Mouse (Mus musculus): ENCODE measurements around the gene Cd86. TPM values are rescaled to one million over a fixed set of nuclear protein-coding genes. Genes with fewer than 3 reads are reported as not detected.

Gene Cd86
- polyA plus RNA-seq, 1 experiment from 2014 or later, result 2.0 TPM

GRCm38 (mm10) chr16:36693818-36694413, 28.0 kb upstream of the Cd86 start, which contains the start of gene Ildr1:
Ildr1 (plus strand) TSS chr16:36693978.
- peak; percentile 26 for DNase-seq
- ATAC-seq (ENCODE audit: low FRiP score, low TSS enrichment), result peak; percentile 55
- H3K9ac ChIP-seq (replicated peaks; ENCODE audit: low read length), result peak within 1 kb of the TSS; percentile 52
- H3K27ac ChIP-seq (replicated peaks; ENCODE audit: low read depth, low read length), result no peak within 1 kb of the TSS
- H3K4me1 ChIP-seq (ENCODE audit: control insufficient read depth, insufficient read depth, low read length), result peaks cover 6% of the 10 kb centered on the region; the same call in 1 of the 2 replicates
- H3K4me3 ChIP-seq (replicated peaks; ENCODE audit: low read depth, low read length), result peak within 1 kb of the TSS; percentile 43
- H3K27me3 ChIP-seq (ENCODE audit: control insufficient read depth, insufficient read depth, low read length), result peaks cover 25% of the 10 kb centered on the region; the same call in 1 of the 2 replicates
- 3% methylated on average over 40 of the region's 40 CpGs for WGBS
- H3K4me2 ChIP-seq (ENCODE audit: low read length), result peak within 1 kb of the TSS; percentile 77
- no peaks in the 10 kb centered on the region for H3K36me3 ChIP-seq (ENCODE audit: control insufficient read depth, insufficient read depth, low read length)
- no peaks in the 10 kb centered on the region for H3K9me3 ChIP-seq (ENCODE audit: control insufficient read depth, low read length)

DNA sequence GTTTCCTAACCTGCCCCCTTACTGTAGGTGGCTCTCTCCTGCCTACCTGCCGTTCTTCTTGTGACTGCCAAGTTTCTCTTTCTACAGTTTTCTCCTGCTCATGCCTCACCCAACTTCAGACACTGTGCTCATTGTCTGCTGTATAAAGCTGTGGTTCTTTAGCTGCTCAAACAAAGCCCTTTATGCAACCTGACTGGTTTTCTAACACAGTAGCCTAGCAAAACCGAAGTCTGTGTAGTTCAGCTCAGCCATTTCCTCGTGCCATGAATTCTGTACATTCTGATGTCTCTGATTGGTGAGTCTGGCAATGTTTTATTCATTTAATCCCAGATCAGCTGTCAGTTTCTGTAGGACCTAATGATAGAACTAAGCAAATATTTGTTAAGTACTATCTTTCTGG, 25.6 kb upstream of the Cd86 start:
- Histone ChIP-seq H3K4me2 (ENCODE audit: low read length) (no peak overlapping the region), H3K27ac (replicated peaks; ENCODE audit: low read depth, low read length) (no peak overlapping the region), H3K4me3 (replicated peaks; ENCODE audit: low read depth, low read length) (no peak overlapping the region), H3K4me1 (ENCODE audit: control insufficient read depth, insufficient read depth, low read length) (peaks cover 6% of the 10 kb centered on the region; the same call in 1 of the 2 replicates), H3K27me3 (ENCODE audit: control insufficient read depth, insufficient read depth, low read length) (peaks cover 25% of the 10 kb centered on the region; the same call in 1 of the 2 replicates), H3K9me3 (ENCODE audit: control insufficient read depth, low read length) (no peaks in the 10 kb centered on the region), H3K9ac (replicated peaks; ENCODE audit: low read length) (no peak overlapping the region), H3K36me3 (ENCODE audit: control insufficient read depth, insufficient read depth, low read length) (no peaks in the 10 kb centered on the region)
- DNase-seq (no peak), ATAC-seq (ENCODE audit: low FRiP score, low TSS enrichment) (no peak)
- 62% methylated on average over 3 of the region's 3 CpGs for WGBS

- WGBS, result 93% methylated on average over 2 of the region's 2 CpGs
- DNase-seq, result no peak
- H3K4me2 ChIP-seq (ENCODE audit: low read length), result no peak overlapping the region
These were observed 22.2 kb upstream of the Cd86 start for GRCm38 (mm10) chr16:36688076-36688475.

DNA sequence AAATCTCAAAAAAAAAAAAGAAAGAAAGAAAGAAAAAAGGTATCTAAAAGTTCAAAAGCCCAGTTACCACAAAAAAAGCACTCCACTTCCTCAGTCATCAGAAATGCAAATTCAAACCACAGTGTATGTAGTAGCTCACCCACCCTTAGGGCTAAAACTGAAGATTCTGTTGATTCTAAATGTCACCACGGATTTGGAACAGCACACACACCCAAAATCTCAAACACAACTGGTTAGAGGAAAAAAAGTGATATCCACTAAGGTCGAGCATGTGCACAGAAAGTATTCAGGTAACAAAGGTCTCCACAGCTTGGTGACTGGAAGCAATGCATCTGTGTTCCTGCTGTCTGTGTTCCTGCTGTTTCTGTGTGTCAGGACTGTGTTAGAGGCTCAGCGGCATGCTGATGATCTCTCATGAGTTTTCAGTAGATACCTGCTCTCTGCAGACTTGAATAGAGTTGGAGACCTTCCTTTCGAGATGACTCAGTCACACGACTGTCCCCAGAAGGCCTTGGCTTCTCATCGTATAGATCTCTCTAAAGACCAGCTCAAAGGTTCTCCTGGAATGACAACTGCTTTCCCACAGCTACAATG, 18.5 kb upstream of the Cd86 start:
- H3K4me2 ChIP-seq (ENCODE audit: low read length), result no peak overlapping the region

More at GRCm38 (mm10) chr16:36688076-36688475, 22.2 kb upstream of the Cd86 start:
- Histone ChIP-seq H3K9ac (replicated peaks; ENCODE audit: low read length) (no peak overlapping the region), H3K27me3 (ENCODE audit: control insufficient read depth, insufficient read depth, low read length) (peaks cover 5% of the 10 kb centered on the region; the same call in 1 of the 2 replicates), H3K27ac (replicated peaks; ENCODE audit: low read depth, low read length) (no peak overlapping the region), H3K36me3 (ENCODE audit: control insufficient read depth, insufficient read depth, low read length) (no peaks in the 10 kb centered on the region), H3K4me1 (ENCODE audit: control insufficient read depth, insufficient read depth, low read length) (no peaks in the 10 kb centered on the region), H3K9me3 (ENCODE audit: control insufficient read depth, low read length) (0 out of 2 replicates have a peak, but pooled peaks cover 2% of the 10 kb centered on the region), H3K4me3 (replicated peaks; ENCODE audit: low read depth, low read length) (no peak overlapping the region)
- no peak for ATAC-seq (ENCODE audit: low FRiP score, low TSS enrichment)

GRCm38 (mm10) chr16:36681829-36682228, 15.9 kb upstream of the Cd86 start:
- ATAC-seq (ENCODE audit: low FRiP score, low TSS enrichment), result no peak

More for the DNA sequence above, 18.5 kb upstream of the Cd86 start:
- Histone ChIP-seq H3K27ac (replicated peaks; ENCODE audit: low read depth, low read length) (no peak overlapping the region), H3K9ac (replicated peaks; ENCODE audit: low read length) (no peak overlapping the region), H3K4me1 (ENCODE audit: control insufficient read depth, insufficient read depth, low read length) (no peaks in the 10 kb centered on the region), H3K9me3 (ENCODE audit: control insufficient read depth, low read length) (0 out of 2 replicates have a peak, but pooled peaks cover 2% of the 10 kb centered on the region), H3K27me3 (ENCODE audit: control insufficient read depth, insufficient read depth, low read length) (no peaks in the 10 kb centered on the region), H3K36me3 (ENCODE audit: control insufficient read depth, insufficient read depth, low read length) (no peaks in the 10 kb centered on the region), H3K4me3 (replicated peaks; ENCODE audit: low read depth, low read length) (no peak overlapping the region)
- DNase-seq (no peak), ATAC-seq (ENCODE audit: low FRiP score, low TSS enrichment) (no peak)
- WGBS, result 81% methylated on average over 6 of the region's 6 CpGs

GRCm38 (mm10) chr16:36675902-36676301, 10.0 kb upstream of the Cd86 start:
- no peak overlapping the region for H3K9ac ChIP-seq (replicated peaks; ENCODE audit: low read length)
- ATAC-seq (ENCODE audit: low FRiP score, low TSS enrichment) (no peak), DNase-seq (no peak)
- no peaks in the 10 kb centered on the region for H3K36me3 ChIP-seq (ENCODE audit: control insufficient read depth, insufficient read depth, low read length)
- no peaks in the 10 kb centered on the region for H3K9me3 ChIP-seq (ENCODE audit: control insufficient read depth, low read length)
- no peaks in the 10 kb centered on the region for H3K4me1 ChIP-seq (ENCODE audit: control insufficient read depth, insufficient read depth, low read length)
- H3K27me3 ChIP-seq (ENCODE audit: control insufficient read depth, insufficient read depth, low read length), result no peaks in the 10 kb centered on the region
- H3K4me2 ChIP-seq (ENCODE audit: low read length), result no peak overlapping the region
- 96% methylated on average over 2 of the region's 2 CpGs for WGBS
- no peak overlapping the region for H3K4me3 ChIP-seq (replicated peaks; ENCODE audit: low read depth, low read length)
- no peak overlapping the region for H3K27ac ChIP-seq (replicated peaks; ENCODE audit: low read depth, low read length)

More at GRCm38 (mm10) chr16:36681829-36682228, 15.9 kb upstream of the Cd86 start:
- Histone ChIP-seq H3K36me3 (ENCODE audit: control insufficient read depth, insufficient read depth, low read length) (no peaks in the 10 kb centered on the region), H3K4me1 (ENCODE audit: control insufficient read depth, insufficient read depth, low read length) (no peaks in the 10 kb centered on the region), H3K4me3 (replicated peaks; ENCODE audit: low read depth, low read length) (no peak overlapping the region), H3K27me3 (ENCODE audit: control insufficient read depth, insufficient read depth, low read length) (no peaks in the 10 kb centered on the region), H3K9me3 (ENCODE audit: control insufficient read depth, low read length) (0 out of 2 replicates have a peak, but pooled peaks cover 2% of the 10 kb centered on the region), H3K27ac (replicated peaks; ENCODE audit: low read depth, low read length) (no peak overlapping the region), H3K9ac (replicated peaks; ENCODE audit: low read length) (no peak overlapping the region), H3K4me2 (ENCODE audit: low read length) (no peak overlapping the region)
- 96% methylated on average over 3 of the region's 3 CpGs for WGBS
- DNase-seq, result no peak

DNA sequence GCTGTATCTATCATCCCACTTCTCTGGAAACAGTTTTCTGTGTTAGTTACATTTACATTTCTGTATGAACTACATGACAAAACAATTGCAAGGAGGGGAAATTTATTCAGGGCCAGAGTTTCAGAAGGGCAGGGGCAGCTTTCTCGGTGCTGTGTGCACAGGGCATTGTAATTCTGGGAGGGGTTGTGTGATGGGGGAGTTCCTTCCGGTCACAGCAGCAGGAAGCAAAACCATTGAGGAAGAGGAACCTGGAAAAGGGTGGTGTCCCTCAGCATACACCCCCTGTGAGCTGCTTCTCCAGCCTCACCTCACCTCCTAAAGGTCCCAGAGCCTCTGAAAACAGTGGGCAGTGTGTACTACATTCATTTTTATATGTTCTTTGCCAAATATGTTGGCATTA, 9.4 kb upstream of the Cd86 start:
- DNase-seq (no peak), ATAC-seq (ENCODE audit: low FRiP score, low TSS enrichment) (no peak)
- WGBS, result 43% methylated on average over 2 of the region's 2 CpGs
- Histone ChIP-seq H3K36me3 (ENCODE audit: control insufficient read depth, insufficient read depth, low read length) (no peaks in the 10 kb centered on the region), H3K4me2 (ENCODE audit: low read length) (no peak overlapping the region), H3K9me3 (ENCODE audit: control insufficient read depth, low read length) (no peaks in the 10 kb centered on the region), H3K9ac (replicated peaks; ENCODE audit: low read length) (no peak overlapping the region), H3K27me3 (ENCODE audit: control insufficient read depth, insufficient read depth, low read length) (no peaks in the 10 kb centered on the region), H3K4me3 (replicated peaks; ENCODE audit: low read depth, low read length) (no peak overlapping the region), H3K4me1 (ENCODE audit: control insufficient read depth, insufficient read depth, low read length) (no peaks in the 10 kb centered on the region), H3K27ac (replicated peaks; ENCODE audit: low read depth, low read length) (no peak overlapping the region)

DNA sequence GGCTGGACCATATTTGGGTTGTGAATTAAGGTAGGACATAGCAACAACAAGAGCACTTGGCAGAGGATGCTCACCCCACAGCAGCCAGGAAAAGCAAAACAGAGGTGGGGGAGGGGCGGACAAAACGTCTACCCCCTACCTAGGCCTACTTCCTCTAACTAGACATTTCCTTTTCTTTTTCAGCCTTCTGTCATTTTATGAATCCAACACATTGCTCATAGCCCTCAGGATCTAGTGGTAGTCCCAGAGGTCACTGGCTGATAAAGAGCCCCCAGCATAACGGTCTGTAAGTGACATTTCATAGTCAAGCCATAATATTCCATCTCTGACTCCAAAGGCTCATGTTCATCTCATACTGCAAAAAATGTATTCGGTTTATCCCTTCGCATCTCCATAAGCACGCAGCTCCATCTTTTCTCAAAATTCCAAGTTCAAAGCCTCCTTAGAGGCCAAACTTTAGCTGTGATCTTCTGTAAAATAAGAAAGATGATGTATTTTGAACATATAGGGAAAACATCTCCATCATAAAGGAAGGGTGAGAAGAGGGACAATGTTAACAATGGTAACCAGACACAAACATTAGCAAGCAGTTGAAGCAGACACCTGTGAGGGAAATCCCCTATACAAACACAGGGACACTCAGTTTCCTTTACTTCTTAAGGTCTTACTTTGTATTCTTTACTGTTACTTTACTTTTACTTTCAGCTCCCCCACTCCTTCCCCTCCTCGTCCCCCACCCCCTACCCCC, 8.8 kb upstream of the Cd86 start:
- H3K9me3 ChIP-seq (ENCODE audit: control insufficient read depth, low read length), result no peaks in the 10 kb centered on the region
- no peak overlapping the region for H3K9ac ChIP-seq (replicated peaks; ENCODE audit: low read length)
- no peaks in the 10 kb centered on the region for H3K27me3 ChIP-seq (ENCODE audit: control insufficient read depth, insufficient read depth, low read length)
- H3K36me3 ChIP-seq (ENCODE audit: control insufficient read depth, insufficient read depth, low read length), result no peaks in the 10 kb centered on the region
- WGBS, result 79% methylated on average over 7 of the region's 7 CpGs
- H3K4me3 ChIP-seq (replicated peaks; ENCODE audit: low read depth, low read length), result no peak overlapping the region
- no peak for DNase-seq
- no peak overlapping the region for H3K27ac ChIP-seq (replicated peaks; ENCODE audit: low read depth, low read length)
- H3K4me2 ChIP-seq (ENCODE audit: low read length), result no peak overlapping the region
- no peak for ATAC-seq (ENCODE audit: low FRiP score, low TSS enrichment)
- H3K4me1 ChIP-seq (ENCODE audit: control insufficient read depth, insufficient read depth, low read length), result no peaks in the 10 kb centered on the region

Data from midbrain, embryonic 14.5 days (tissue).